Comparison of ENCODE assay signal across 8 mouse cellular contexts in genomic region chr11:62645337-62645675, GRCm38 (mm10). TPM values are rescaled to one million over a fixed set of nuclear protein-coding genes. Genes with fewer than 3 reads are reported as not detected.
DNase-seq lines count a peak whose midpoint lies in the region; ATAC-seq and TF ChIP-seq lines count a peak whose summit lies in the region.

No protein-coding gene starts in this region.

- no peak for TF ChIP-seq CTCF in hindbrain, postnatal 0 days (IDR thresholded peaks at IDR 0.05; ENCODE audit: low read depth)

- H3K36me3 ChIP-seq in lung, embryonic 15.5 days = no peaks in the 10 kb centered on the region
- H3K36me3 ChIP-seq in embryonic facial prominence, embryonic 15.5 days = no peaks in the 10 kb centered on the region
- H3K36me3 ChIP-seq in hindbrain, postnatal 0 days (ENCODE audit: insufficient read depth, low read length) = no peaks in the 10 kb centered on the region
- H3K36me3 ChIP-seq in neural tube, embryonic 15.5 days = no peaks in the 10 kb centered on the region

- no peak overlapping the region; the same call in 1 of the 2 replicates for H3K9ac ChIP-seq in lung, embryonic 15.5 days
- H3K9ac ChIP-seq in embryonic facial prominence, embryonic 15.5 days = no peak overlapping the region
- H3K9ac ChIP-seq in hindbrain, postnatal 0 days (replicated peaks; ENCODE audit: low read length) = no peak overlapping the region; the same call in 1 of the 2 replicates
- no peak overlapping the region for H3K9ac ChIP-seq in neural tube, embryonic 15.5 days (replicated peaks)

- DNase-seq in lung, adult 18-20 months = no peak
- DNase-seq in hindbrain, postnatal 0 days (ENCODE audit: low spot score) = no peak
- DNase-seq in cerebellum, adult 11 months = no peak
- no peak for DNase-seq in embryo, embryonic 11 days
- DNase-seq in spleen, postnatal 10 days (ENCODE audit: low spot score in 2 of 2) = no peak

- H3K4me2 ChIP-seq in lung, embryonic 15.5 days = peak overlapping the region; percentile 89
- H3K4me2 ChIP-seq in embryonic facial prominence, embryonic 15.5 days (replicated peaks) = peak overlapping the region; percentile 76
- peak overlapping the region; percentile 95; the same call in 1 of the 2 replicates for H3K4me2 ChIP-seq in hindbrain, postnatal 0 days (ENCODE audit: low read depth, low read length)
- H3K4me2 ChIP-seq in neural tube, embryonic 15.5 days = peak overlapping the region; percentile 94

- WGBS in lung, embryonic 15.5 days = 72% methylated on average over 4 of the region's 4 CpGs
- 76% methylated on average over 4 of the region's 4 CpGs for WGBS in embryonic facial prominence, embryonic 15.5 days
- 82% methylated on average over 4 of the region's 4 CpGs for WGBS in hindbrain, postnatal 0 days
- WGBS in neural tube, embryonic 15.5 days = 85% methylated on average over 4 of the region's 4 CpGs

- H3K4me1 ChIP-seq in lung, embryonic 15.5 days = peaks cover 74% of the 10 kb centered on the region
- peaks cover 75% of the 10 kb centered on the region for H3K4me1 ChIP-seq in embryonic facial prominence, embryonic 15.5 days
- peaks cover 28% of the 10 kb centered on the region for H3K4me1 ChIP-seq in hindbrain, postnatal 0 days (ENCODE audit: insufficient read depth, low read length)
- peaks cover 68% of the 10 kb centered on the region for H3K4me1 ChIP-seq in neural tube, embryonic 15.5 days

- no peak overlapping the region for H3K4me3 ChIP-seq in lung, embryonic 15.5 days
- H3K4me3 ChIP-seq in embryonic facial prominence, embryonic 15.5 days (replicated peaks) = no peak overlapping the region
- H3K4me3 ChIP-seq in hindbrain, postnatal 0 days (ENCODE audit: low read length) = no peak overlapping the region
- H3K4me3 ChIP-seq in neural tube, embryonic 15.5 days (replicated peaks) = no peak overlapping the region

- H3K27me3 ChIP-seq in lung, embryonic 15.5 days = no peaks in the 10 kb centered on the region
- no peaks in the 10 kb centered on the region for H3K27me3 ChIP-seq in embryonic facial prominence, embryonic 15.5 days
- no peaks in the 10 kb centered on the region for H3K27me3 ChIP-seq in hindbrain, postnatal 0 days (ENCODE audit: insufficient read depth, low read length)
- H3K27me3 ChIP-seq in neural tube, embryonic 15.5 days (replicated peaks) = no peaks in the 10 kb centered on the region

- peak overlapping the region; percentile 91 for H3K27ac ChIP-seq in lung, embryonic 15.5 days
- H3K27ac ChIP-seq in embryonic facial prominence, embryonic 15.5 days (replicated peaks) = peak overlapping the region; percentile 79
- H3K27ac ChIP-seq in hindbrain, postnatal 0 days = no peak overlapping the region
- H3K27ac ChIP-seq in neural tube, embryonic 15.5 days (replicated peaks) = peak overlapping the region; percentile 38; the same call in 1 of the 2 replicates

- ATAC-seq in lung, embryonic 15.5 days (ENCODE audit: borderline replicate concordance, extremely low read depth, low FRiP score, low TSS enrichment) = no peak
- ATAC-seq in embryonic facial prominence, embryonic 15.5 days (ENCODE audit: insufficient number of reproducible peaks, low FRiP score, low TSS enrichment, low read depth) = no peak
- no peak for ATAC-seq in hindbrain, postnatal 0 days
- no peak for ATAC-seq in neural tube, embryonic 15.5 days (ENCODE audit: low FRiP score)

- H3K9me3 ChIP-seq in lung, embryonic 15.5 days = no peaks in the 10 kb centered on the region
- no peaks in the 10 kb centered on the region for H3K9me3 ChIP-seq in embryonic facial prominence, embryonic 15.5 days (replicated peaks)
- no peaks in the 10 kb centered on the region for H3K9me3 ChIP-seq in hindbrain, postnatal 0 days (ENCODE audit: low read length)
- no peaks in the 10 kb centered on the region for H3K9me3 ChIP-seq in neural tube, embryonic 15.5 days (replicated peaks)

RNA-seq across cellular contexts. Expression of gene Lrrc75a, which starts 3.0 kb away (rescaled TPM):
- polyA plus RNA-seq in lung, embryonic 15.5 days (2015; fragmentation: Nextera tagmentation; extraction: Ambion mirVana) = 12.6 and 13.0 TPM in 2 replicates
- polyA plus RNA-seq in embryonic facial prominence, embryonic 15.5 days (2015; fragmentation: Nextera tagmentation; extraction: Ambion mirVana) = 16.2 and 16.3 TPM in 2 replicates
- total RNA-seq in hindbrain, postnatal 0 days (2014; rRNA removed) = 26.0 and 29.7 TPM in 2 replicates
- polyA plus RNA-seq in hindbrain, postnatal 0 days (2015; fragmentation: Nextera tagmentation; extraction: Ambion mirVana) = 6.4 and 6.9 TPM in 2 replicates
- polyA plus RNA-seq in neural tube, embryonic 15.5 days (2015; fragmentation: Nextera tagmentation; extraction: Ambion mirVana) = 8.2 and 8.5 TPM in 2 replicates

RNA-seq across cellular contexts. Expression of gene Mmgt2, which starts 3.2 kb away (rescaled TPM):
- 40.9 and 42.1 TPM in 2 replicates for polyA plus RNA-seq in lung, embryonic 15.5 days (2015; fragmentation: Nextera tagmentation; extraction: Ambion mirVana)
- 51.4 and 52.4 TPM in 2 replicates for polyA plus RNA-seq in embryonic facial prominence, embryonic 15.5 days (2015; fragmentation: Nextera tagmentation; extraction: Ambion mirVana)
- 15.6 and 43.9 TPM in 2 replicates for total RNA-seq in hindbrain, postnatal 0 days (2014; rRNA removed)
- polyA plus RNA-seq in hindbrain, postnatal 0 days (2015; fragmentation: Nextera tagmentation; extraction: Ambion mirVana) = 22.6 and 28.1 TPM in 2 replicates
- polyA plus RNA-seq in neural tube, embryonic 15.5 days (2015; fragmentation: Nextera tagmentation; extraction: Ambion mirVana) = 23.2 and 30.8 TPM in 2 replicates
